Mouse (Mus musculus) hindbrain, embryonic 14.5 days (tissue): ENCODE data around the gene Itsn1. TPM values are rescaled to one million over a fixed set of nuclear protein-coding genes. Genes with fewer than 3 reads are reported as not detected.
A peak's percentile ranks its signal among the peaks of the same experiment; 100 is the strongest.

Experiments
- ATAC-seq: fragments of 200-750 bp; cut with Nextera tagmentation; 2 replicates; pipeline ENCODE4 v1.8.0; 2017; ENCODE audit warnings: moderate number of reproducible peaks, mild to moderate bottlenecking, moderate TSS enrichment, moderate library complexity; ENCODE audit not compliant: low FRiP score
- DNase-seq: peaks from one replicate; pipeline ENCODE4 v3.0.0-alpha.2; 2015; ENCODE audit warnings: low spot score
- H3K27ac ChIP-seq: fragments of 300-500 bp; sonication (generic); 2 replicates; pipeline ENCODE4 v1.5.1; 2014; ENCODE audit warnings: mild to moderate bottlenecking, moderate library complexity
- H3K27me3 ChIP-seq: fragments of 300-500 bp; sonication (generic); 2 replicates; pipeline ENCODE4 v1.6.1; 2014; ENCODE audit warnings: mild to moderate bottlenecking, low read length, mixed read lengths; ENCODE audit not compliant: control insufficient read depth, insufficient read depth
- H3K36me3 ChIP-seq: fragments of 300-500 bp; sonication (generic); replicated peaks from 2 replicates; pipeline ENCODE4 v1.6.1; 2014; ENCODE audit not compliant: control insufficient read depth, insufficient read depth
- H3K4me1 ChIP-seq: fragments of 300-500 bp; sonication (generic); replicated peaks from 2 replicates; pipeline ENCODE4 v1.6.1; 2014; ENCODE audit warnings: antibody characterized with exemption, low read length, mixed read lengths; ENCODE audit not compliant: control insufficient read depth, insufficient read depth
- H3K4me2 ChIP-seq: fragments of 300-500 bp; sonication (generic); replicated peaks from 2 replicates; pipeline ENCODE4 v1.6.1; 2014; ENCODE audit warnings: mild to moderate bottlenecking, moderate library complexity
- H3K4me3 ChIP-seq: fragments of 300-500 bp; sonication (generic); replicated peaks from 2 replicates; pipeline ENCODE4 v1.5.1; 2014; ENCODE audit warnings: mild to moderate bottlenecking, low read length
- H3K9ac ChIP-seq: fragments of 300-500 bp; sonication (generic); 2 replicates; pipeline ENCODE4 v1.6.1; 2014
- H3K9me3 ChIP-seq: fragments of 300-500 bp; sonication (generic); 2 replicates; pipeline ENCODE4 v1.6.1; 2016; ENCODE audit warnings: low read length; ENCODE audit not compliant: control insufficient read depth
- WGBS: fragments of 180-500 bp; shearing (Covaris S2); extraction: QIAGEN DNeasy Blood & Tissue Kit; methylation state at CpG from one replicate; pipeline ENCODE4 v1.1.7; 2014; 5-methylcytosine and 5-hydroxymethylcytosine counted together
- polyA plus RNA-seq: library from polyadenylated mRNA; unstranded; fragments of >200 nt; fragmentation: Nextera tagmentation; extraction: Ambion mirVana; gene quantifications from 2 replicates; pipeline ENCODE4 v1.2.1, GENCODE M21; 2014

Gene Itsn1
- polyA plus RNA-seq, 1 experiment from 2014 or later: 61.8 TPM

DNA sequence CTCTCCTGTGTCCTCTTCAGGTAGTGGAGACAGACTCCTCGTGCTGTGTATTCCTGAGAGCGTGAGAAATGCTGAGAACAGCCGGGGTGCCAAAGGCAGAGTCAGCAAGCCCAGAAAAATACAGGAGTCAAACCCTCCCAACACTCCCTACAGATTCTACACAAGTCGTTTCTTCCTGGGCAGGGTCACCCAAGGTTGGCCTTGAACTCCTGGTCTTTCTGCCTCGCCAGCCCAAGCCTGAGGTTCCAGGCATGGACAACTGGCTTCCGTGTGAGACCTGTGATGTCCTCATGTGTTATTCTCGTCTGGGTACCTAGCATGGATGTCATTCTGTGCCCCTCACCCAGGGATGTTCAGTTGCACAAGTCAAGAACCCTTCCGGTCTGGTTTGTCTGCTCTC, 193.9 kb downstream of the Itsn1 start:
- no peak overlapping the region for H3K4me2 ChIP-seq
- no peak overlapping the region for H3K4me3 ChIP-seq
- ATAC-seq (no peak), DNase-seq (no peak)
- peaks cover 56% of the 10 kb centered on the region for H3K36me3 ChIP-seq
- H3K4me1 ChIP-seq: no peaks in the 10 kb centered on the region; the same call in 1 of the 2 replicates
- 89% methylated on average over 8 of the region's 8 CpGs for WGBS
- no peaks in the 10 kb centered on the region for H3K9me3 ChIP-seq
- H3K27me3 ChIP-seq: no peaks in the 10 kb centered on the region
- H3K9ac ChIP-seq: no peak overlapping the region
- H3K27ac ChIP-seq: no peak overlapping the region

DNA sequence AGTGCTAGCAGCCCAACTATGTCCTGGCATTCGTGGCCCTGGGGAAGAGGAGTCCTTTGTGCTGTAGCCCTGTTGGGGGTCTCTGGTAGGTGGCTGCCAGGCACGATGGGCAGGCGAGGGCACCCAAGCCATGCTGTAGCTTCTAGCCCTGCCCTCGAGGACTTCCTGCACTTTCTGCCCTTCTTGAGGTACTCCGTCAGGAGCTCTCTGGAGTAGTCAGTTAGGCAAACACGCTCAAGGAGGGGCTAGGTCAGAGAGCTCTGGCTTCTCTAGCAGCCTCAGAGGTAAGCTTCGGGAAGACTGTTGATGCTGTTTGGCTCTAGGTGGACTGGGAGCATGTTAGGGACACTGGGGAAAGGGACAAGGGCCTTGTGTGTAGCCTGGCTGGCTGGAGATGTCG, 195.3 kb downstream of the Itsn1 start:
- Histone ChIP-seq H3K4me2 (no peak overlapping the region), H3K9ac (no peak overlapping the region), H3K4me1 (no peaks in the 10 kb centered on the region), H3K27ac (no peak overlapping the region), H3K4me3 (no peak overlapping the region), H3K9me3 (no peaks in the 10 kb centered on the region), H3K36me3 (peaks cover 71% of the 10 kb centered on the region), H3K27me3 (no peaks in the 10 kb centered on the region)
- ATAC-seq: no peak
- DNase-seq: no peak
- WGBS: 92% methylated on average over 8 of the region's 8 CpGs

DNA sequence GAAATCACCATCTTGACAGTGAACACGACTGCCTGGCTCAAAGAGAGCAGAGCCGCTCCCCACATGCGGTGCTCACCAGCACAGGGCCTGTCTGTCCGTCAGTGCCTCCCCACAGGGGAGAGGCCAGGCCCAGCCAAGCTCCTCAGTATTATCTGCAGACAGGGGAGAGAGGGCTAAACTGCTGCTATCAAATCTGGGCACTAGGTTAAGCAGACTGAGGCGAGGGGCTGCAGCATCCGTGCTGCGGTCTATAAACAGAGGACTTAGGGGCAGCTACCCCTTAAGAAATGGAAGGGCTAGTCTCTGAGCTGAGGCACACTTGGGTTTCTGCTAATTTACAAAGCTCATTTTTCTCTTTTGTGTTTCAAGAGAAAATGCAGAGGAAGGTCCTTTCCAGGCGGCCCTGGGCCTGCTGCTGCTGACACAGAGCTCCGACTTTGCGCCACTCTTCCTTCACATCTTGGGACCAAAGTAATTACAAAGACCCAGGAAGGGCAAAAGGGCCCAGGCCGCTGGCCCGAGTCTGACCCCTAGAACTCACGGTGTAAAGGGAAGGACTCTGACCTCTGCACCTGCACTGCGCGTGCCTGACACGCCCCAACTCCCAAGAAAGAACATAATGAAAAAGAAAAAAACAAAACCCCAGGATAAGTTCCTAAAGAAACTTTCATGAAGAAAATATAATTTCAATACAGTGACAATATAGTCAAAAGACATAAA, 199.0 kb downstream of the Itsn1 start:
- no peaks in the 10 kb centered on the region for H3K27me3 ChIP-seq
- H3K36me3 ChIP-seq: peaks cover 68% of the 10 kb centered on the region
- ATAC-seq (no peak), DNase-seq (no peak)
- no peaks in the 10 kb centered on the region for H3K9me3 ChIP-seq
- no peak overlapping the region for H3K9ac ChIP-seq
- peaks cover 11% of the 10 kb centered on the region for H3K4me1 ChIP-seq
- 85% methylated on average over 16 of the region's 16 CpGs for WGBS
- H3K4me2 ChIP-seq: no peak overlapping the region
- no peak overlapping the region for H3K4me3 ChIP-seq
- no peak overlapping the region for H3K27ac ChIP-seq

DNA sequence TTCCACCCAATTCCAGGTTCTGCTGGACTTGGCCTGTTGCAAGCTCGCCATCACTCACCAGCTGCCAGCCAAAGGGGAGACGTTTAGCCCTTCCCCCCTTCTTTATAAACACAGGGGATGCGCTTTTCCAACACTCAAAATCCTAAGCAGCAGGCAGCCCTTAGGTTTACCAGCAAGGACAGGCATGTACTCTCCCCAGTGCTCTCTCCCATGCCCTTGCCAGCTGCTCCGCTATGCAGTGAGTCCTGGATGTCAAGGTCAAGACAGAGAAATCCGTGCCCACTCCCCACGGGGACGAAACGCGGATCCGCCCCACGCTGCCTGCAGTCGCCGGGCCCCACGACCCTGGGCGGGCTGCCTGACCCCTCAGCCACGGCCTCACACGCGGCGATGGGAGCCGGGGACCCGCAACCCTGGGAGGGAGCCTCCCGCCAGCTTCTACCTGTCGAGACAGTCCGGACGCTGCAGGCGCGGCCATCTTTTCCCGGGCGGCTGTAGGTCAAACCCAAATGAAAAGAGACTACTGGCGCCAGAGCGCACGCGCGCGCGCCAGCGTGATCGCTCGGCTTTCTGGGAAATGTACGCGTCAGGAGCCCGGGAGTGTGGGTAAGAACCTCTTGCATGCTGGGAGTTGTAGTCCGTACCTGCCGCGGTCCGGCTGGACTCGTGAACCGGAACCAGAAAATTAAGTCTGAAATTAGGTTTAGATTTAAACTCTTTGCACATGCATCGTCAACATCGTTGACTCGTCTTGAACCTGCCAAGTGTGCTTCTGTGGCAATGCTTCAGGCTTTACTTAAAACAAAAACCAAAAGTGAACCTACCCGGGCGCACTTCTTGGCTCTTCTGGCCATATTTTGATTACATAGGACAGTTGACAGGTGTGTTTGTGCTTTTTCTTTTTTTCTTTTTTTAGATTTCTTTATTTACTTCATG, 202.3 kb downstream of the Itsn1 start:
- Histone ChIP-seq H3K4me3 (peak overlapping the region; percentile 95), H3K4me1 (peaks cover 11% of the 10 kb centered on the region), H3K27ac (peak overlapping the region; percentile 94), H3K4me2 (peak overlapping the region; percentile 71), H3K27me3 (no peaks in the 10 kb centered on the region), H3K36me3 (peaks cover 36% of the 10 kb centered on the region), H3K9ac (peak overlapping the region; percentile 96), H3K9me3 (no peaks in the 10 kb centered on the region)
- peak; percentile 95 for DNase-seq
- peak; percentile 95 for ATAC-seq
- WGBS: under 1% methylated on average over 53 of the region's 53 CpGs

DNA sequence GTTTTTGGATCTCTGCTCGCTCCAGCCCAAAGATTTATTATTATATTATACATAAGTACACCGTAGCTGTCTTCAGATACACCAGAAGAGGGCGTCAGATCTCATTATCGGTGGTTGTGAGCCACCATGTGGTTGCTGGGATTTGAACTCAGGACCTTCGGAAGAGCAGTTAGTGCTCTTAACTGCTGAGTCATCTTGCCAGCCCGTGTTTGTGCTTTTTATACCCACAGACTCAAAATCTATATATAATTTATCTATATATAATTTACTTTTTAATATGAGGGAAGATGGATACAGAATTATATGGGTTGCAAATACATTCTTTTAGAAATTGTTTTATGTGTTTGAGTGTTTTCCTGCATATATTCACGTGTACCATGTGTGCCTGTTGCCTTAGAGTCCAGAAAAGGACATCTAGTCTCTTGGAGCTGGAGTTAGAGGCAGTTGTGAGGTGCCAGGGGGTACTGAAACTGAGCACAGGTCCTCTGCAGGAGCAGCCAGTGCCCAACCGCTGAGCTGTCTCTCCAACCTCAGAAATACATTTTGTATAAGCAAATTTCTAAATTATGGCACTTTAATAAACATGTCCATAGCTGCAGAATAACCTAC, 203.1 kb downstream of the Itsn1 start:
- peaks cover 27% of the 10 kb centered on the region for H3K36me3 ChIP-seq
- ATAC-seq (no peak), DNase-seq (no peak)
- H3K4me3 ChIP-seq: peak overlapping the region; percentile 95
- no peaks in the 10 kb centered on the region for H3K9me3 ChIP-seq
- no peak overlapping the region for H3K27ac ChIP-seq
- 56% methylated on average over 8 of the region's 8 CpGs for WGBS
- H3K27me3 ChIP-seq: no peaks in the 10 kb centered on the region
- H3K4me1 ChIP-seq: peaks cover 11% of the 10 kb centered on the region
- peak overlapping the region; percentile 96 for H3K9ac ChIP-seq
- H3K4me2 ChIP-seq: peak overlapping the region; percentile 71

DNA sequence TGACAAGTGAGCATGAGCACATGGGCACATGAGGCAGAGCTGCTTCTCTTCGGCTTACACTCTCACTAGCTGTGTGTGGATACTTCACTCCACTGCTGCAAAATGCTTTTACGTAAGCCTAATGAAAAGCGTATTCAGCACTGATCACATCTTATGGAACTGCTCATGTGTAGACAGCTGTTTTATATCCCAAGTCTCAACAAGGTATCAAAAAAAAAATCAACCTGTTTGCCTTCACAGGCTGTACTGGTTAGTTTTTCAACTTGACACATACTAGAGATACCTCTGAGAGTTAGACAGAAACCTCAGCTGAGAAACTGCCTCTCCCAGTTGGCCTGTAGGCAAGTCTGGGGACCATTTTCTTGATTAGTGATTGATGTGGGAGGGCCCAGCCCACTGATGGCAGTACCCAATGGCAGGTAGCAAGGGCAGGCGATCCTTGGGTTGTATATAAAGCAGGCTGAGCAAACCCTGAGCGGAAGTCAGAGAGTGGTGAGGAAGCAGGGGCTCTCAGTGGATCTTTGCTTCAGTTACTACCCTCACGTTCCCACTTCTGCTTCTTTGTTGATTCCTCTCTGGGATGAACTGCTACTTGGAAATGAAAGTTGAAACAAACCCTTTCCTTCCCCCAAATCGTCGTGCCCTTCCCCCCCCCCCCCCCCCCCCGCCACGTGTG, 203.9 kb downstream of the Itsn1 start:
- no peak overlapping the region for H3K4me2 ChIP-seq
- H3K27me3 ChIP-seq: no peaks in the 10 kb centered on the region
- ATAC-seq: no peak
- no peak overlapping the region for H3K4me3 ChIP-seq
- H3K9me3 ChIP-seq: no peaks in the 10 kb centered on the region
- H3K36me3 ChIP-seq: peaks cover 19% of the 10 kb centered on the region
- no peak overlapping the region for H3K27ac ChIP-seq
- DNase-seq: no peak
- 78% methylated on average over 6 of the region's 10 CpGs for WGBS
- H3K4me1 ChIP-seq: peaks cover 11% of the 10 kb centered on the region
- H3K9ac ChIP-seq: no peak overlapping the region

DNA sequence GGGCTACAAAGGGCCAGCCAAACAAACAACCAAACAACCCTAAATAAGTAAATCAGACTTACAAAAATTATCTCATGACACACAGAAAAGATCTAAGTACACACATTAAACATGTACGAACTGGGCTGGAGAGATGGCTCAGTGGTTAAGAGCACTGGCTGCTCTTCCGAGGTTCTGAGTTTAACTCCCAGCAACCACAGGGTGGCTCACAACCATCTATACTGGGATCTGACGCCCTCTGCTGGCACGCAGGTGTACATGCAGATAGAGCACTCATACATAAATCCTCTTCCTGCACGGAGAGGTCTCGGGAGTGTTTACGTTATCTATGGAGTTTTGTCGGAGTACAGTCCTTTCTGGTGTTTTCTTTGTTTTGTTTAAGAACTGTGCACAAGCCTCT, 206.0 kb downstream of the Itsn1 start:
- no peak overlapping the region for H3K27ac ChIP-seq
- no peaks in the 10 kb centered on the region for H3K36me3 ChIP-seq
- no peaks in the 10 kb centered on the region for H3K9me3 ChIP-seq
- DNase-seq (no peak), ATAC-seq (no peak)
- 36% methylated on average over 8 of the region's 8 CpGs for WGBS
- H3K4me2 ChIP-seq: no peak overlapping the region
- H3K27me3 ChIP-seq: no peaks in the 10 kb centered on the region
- H3K9ac ChIP-seq: no peak overlapping the region
- H3K4me1 ChIP-seq: peaks cover 7% of the 10 kb centered on the region
- no peak overlapping the region for H3K4me3 ChIP-seq

DNA sequence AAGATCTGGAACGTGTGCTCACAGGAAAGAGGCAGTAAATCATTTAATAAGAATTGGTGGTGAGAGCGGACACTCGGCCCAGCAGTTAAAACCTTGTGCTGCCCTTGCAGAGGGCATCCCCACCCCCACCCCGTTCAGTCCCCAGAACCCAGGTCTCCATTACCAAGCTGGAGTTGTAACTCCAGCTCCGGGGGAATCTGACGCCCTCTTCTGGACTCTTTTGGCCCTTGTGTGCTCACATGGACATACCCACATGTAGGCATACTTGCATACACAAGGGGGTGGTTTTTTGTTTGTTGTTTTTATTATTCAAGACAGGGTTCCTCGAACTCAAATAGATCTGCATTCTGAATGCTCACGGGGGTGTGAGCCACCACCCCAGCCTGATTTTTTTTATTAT, 206.6 kb downstream of the Itsn1 start:
- no peak overlapping the region for H3K27ac ChIP-seq
- no peaks in the 10 kb centered on the region for H3K36me3 ChIP-seq
- no peak overlapping the region for H3K4me3 ChIP-seq
- DNase-seq (no peak), ATAC-seq (no peak)
- no peak overlapping the region for H3K4me2 ChIP-seq
- H3K4me1 ChIP-seq: peaks cover under 1% of the 10 kb centered on the region; the same call in 1 of the 2 replicates
- H3K9ac ChIP-seq: no peak overlapping the region
- 66% methylated on average over 8 of the region's 8 CpGs for WGBS
- H3K9me3 ChIP-seq: no peaks in the 10 kb centered on the region
- H3K27me3 ChIP-seq: no peaks in the 10 kb centered on the region
